Mouse (Mus musculus): ENCODE measurements around the gene Pck1. TPM values are rescaled to one million over a fixed set of nuclear protein-coding genes. Genes with fewer than 3 reads are reported as not detected.
A peak's percentile ranks its signal among the peaks of the same experiment; 100 is the strongest.

Pck1 gene
- total RNA-seq, 1 experiment from 2014 or later, result not detected

DNA sequence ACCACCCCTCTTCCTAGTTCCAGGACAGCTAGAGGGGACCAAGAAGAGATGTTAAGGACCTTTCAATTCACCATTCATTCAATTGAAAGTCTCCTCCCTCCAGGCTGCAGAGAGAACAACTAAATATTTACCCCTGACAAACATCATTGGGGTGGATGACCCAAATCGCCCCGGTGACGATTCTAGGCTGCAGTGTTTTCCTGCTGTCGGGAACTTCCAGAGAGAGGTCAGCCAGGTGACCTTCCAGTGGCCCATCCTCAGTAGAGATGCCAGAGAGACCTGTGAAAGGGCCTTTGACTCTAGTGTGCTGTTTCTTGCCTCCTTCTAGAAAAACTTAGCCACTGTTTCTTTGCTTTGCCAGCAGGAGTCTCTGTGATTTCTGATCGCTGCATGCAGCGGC, 6.1 kb upstream of the Pck1 start:
- no peak for ATAC-seq (replicated peaks; ENCODE audit: low read depth, poor library complexity, severe bottlenecking)

DNA sequence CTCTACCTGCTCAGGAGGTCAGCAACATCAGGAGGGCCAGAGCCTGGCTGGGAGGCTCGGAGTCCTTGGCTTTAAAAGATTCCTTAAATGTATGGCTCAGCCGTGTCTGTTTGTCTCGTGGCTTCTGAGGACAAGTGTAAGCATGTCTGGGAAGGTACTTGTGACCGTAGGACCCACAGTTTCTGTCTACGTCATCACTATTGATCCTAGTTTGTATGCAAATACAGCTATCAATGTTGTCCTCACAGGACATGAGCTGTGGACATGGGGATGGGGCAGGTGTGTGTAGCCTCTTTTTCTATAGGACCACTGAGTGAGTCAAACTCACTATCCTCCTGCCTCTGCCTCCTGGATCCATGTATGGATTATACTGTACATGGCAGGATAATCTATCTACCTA, 4.8 kb upstream of the Pck1 start:
- no peak for ATAC-seq (replicated peaks; ENCODE audit: low read depth, poor library complexity, severe bottlenecking)

DNA sequence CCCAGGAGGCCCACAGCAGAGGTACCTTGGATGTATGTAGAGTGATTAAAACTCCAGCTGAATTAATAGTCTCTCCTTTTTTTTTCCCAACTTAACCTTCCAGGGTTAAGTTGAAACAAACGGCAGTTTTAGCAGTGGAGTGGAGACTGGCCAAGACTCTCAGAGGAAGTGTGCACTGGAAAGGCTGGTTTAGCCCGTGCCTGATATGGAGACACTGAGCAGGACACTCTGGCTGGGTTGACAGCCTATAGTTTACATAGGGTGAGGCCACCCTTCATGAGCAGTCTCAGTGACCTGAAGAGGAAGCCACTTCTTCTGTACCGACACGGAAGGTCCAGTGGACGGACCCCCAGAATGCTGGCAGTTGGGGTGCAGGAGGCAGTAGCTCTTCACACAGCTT, 1.5 kb upstream of the Pck1 start:
- no peak for ATAC-seq (replicated peaks; ENCODE audit: low read depth, poor library complexity, severe bottlenecking)

DNA sequence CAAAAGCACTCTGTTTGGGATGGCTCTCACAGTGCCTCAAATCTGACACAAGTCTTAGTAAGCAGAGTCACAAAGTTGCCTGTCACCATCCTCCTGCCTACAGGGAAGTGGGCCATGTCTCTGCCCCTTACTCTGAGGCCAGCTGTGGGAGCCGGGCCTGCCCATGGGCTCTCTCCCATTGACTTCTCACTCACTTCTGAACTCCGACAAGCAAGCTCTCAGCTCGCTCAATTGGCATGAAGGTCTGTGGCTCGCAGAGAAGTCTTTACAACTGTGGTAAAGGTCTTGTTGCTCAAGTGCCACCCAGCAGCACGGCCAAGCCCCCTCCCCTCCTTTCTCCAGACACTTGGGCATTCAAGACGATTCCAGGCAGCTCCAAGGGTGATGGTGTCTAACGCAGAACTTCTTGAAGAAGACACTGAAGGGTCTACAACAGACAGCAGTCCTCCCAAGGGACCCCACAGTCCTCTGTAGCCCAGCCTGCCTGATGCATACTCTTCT, 1.0 kb upstream of the Pck1 start:
- no peak for ATAC-seq (replicated peaks; ENCODE audit: low read depth, poor library complexity, severe bottlenecking)

DNA sequence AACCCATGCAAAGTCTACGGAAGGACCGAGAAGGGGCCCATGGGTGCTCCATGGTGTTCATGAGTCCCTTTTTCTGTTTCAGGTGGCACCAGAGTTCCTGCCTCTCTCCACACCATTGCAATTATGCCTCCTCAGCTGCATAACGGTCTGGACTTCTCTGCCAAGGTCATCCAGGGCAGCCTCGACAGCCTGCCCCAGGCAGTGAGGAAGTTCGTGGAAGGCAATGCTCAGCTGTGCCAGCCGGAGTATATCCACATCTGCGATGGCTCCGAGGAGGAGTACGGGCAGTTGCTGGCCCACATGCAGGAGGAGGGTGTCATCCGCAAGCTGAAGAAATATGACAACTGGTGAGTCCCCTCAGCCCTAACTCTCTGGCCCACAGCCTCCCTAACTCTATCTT, 418 bp downstream of the Pck1 start:
- no peak for ATAC-seq (replicated peaks; ENCODE audit: low read depth, poor library complexity, severe bottlenecking)

DNA sequence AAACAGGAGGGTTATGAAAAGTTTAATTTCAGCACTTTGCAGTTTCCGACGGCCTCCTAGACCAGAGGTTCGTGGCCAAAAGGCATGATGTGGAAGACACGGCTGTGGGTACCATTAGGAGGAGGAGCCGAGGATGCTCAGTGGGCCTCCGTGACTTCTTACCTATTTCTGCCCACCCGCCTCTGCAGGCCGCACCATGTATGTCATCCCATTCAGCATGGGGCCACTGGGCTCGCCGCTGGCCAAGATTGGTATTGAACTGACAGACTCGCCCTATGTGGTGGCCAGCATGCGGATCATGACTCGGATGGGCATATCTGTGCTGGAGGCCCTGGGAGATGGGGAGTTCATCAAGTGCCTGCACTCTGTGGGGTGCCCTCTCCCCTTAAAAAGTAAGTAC, 1.7 kb downstream of the Pck1 start:
- ATAC-seq (replicated peaks; ENCODE audit: low read depth, poor library complexity, severe bottlenecking), result no peak

DNA sequence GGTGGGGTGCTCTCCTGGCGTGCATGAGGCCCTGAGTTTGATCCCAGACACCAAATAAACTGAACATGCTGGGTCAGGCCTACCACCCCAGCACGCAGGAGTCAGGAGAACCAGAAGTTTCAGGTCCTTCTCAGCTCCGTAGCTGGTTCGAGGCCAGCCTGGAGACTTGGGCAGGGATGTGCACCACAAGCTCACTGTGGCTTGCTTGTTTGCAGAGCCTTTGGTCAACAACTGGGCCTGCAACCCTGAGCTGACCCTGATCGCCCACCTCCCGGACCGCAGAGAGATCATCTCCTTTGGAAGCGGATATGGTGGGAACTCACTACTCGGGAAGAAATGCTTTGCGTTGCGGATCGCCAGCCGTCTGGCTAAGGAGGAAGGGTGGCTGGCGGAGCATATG, 2.1 kb downstream of the Pck1 start:
- ATAC-seq (replicated peaks; ENCODE audit: low read depth, poor library complexity, severe bottlenecking), result no peak

DNA sequence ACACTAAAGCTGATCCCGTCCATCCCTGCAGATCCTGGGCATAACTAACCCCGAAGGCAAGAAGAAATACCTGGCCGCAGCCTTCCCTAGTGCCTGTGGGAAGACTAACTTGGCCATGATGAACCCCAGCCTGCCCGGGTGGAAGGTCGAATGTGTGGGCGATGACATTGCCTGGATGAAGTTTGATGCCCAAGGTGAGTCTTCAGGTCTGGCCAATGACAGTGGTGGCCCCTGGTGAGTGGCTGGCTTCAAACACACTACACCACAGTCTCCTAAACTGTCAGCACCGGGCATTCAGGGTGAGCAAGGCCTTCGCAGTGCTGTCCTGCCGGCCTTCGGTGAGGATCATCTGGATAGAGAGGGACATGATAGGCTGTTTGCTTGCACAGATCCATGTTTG, 3.1 kb downstream of the Pck1 start:
- no peak for ATAC-seq (replicated peaks; ENCODE audit: low read depth, poor library complexity, severe bottlenecking)

DNA sequence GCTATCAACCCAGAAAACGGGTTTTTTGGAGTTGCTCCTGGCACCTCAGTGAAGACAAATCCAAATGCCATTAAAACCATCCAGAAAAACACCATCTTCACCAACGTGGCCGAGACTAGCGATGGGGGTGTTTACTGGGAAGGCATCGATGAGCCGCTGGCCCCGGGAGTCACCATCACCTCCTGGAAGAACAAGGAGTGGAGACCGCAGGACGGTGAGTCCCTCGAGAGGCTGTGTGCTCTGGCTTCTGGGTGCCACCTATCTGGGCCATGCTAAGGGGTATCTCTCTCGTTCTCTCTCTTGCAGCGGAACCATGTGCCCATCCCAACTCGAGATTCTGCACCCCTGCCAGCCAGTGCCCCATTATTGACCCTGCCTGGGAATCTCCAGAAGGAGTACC, 4.1 kb downstream of the Pck1 start:
- no peak for ATAC-seq (replicated peaks; ENCODE audit: low read depth, poor library complexity, severe bottlenecking)

DNA sequence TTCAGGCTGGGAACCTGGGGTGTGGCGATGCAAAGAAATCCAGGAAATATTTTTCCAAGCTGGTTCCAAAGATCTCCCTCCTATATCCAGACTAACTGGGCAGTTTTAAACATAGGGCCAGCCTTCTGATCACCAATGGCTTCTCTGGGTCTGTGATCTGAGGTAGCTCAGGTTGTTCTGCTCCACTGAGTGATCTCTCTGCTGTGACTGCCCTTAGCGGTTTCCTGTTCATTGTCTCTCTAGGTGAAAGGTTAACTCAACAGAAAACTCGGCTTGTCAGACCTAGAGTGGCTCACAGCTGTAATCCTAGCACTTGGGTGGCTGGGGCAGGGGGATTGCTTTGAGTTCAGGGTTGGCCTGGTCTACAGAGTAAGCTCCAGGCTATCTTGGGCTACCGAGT, 4.5 kb downstream of the Pck1 start:
- ATAC-seq (replicated peaks; ENCODE audit: low read depth, poor library complexity, severe bottlenecking), result no peak

DNA sequence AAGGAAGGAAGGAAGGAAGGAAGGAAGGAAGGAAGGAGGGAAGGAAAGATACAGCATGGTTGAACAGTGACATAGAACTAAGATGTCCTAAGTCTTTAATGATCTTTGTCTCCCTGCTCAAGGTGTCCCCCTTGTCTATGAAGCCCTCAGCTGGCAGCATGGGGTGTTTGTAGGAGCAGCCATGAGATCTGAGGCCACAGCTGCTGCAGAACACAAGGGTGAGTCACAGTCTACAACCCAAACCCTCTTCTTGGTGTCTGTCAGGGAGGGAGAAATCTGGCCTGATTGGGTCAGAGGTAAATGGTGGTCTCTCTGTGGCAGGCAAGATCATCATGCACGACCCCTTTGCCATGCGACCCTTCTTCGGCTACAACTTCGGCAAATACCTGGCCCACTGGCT, 5.0 kb downstream of the Pck1 start:
- no peak for ATAC-seq (replicated peaks; ENCODE audit: low read depth, poor library complexity, severe bottlenecking)

DNA sequence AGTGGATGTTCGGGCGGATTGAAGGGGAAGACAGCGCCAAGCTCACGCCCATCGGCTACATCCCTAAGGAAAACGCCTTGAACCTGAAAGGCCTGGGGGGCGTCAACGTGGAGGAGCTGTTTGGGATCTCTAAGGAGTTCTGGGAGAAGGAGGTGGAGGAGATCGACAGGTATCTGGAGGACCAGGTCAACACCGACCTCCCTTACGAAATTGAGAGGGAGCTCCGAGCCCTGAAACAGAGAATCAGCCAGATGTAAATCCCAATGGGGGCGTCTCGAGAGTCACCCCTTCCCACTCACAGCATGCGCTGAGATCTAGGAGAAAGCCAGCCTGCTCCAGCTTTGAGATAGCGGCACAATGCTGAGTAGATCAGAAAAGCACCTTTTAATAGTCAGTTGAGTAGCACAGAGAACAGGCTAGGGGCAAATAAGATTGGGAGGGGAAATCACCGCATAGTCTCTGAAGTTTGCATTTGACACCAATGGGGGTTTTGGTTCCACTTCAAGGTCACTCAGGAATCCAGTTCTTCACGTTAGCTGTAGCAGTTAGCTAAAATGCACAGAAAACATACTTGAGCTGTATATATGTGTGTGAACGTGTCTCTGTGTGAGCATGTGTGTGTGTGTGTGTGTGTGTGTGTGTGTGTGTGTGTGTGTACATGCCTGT, 5.7 kb downstream of the Pck1 start:
- no peak for ATAC-seq (replicated peaks; ENCODE audit: low read depth, poor library complexity, severe bottlenecking)

DNA sequence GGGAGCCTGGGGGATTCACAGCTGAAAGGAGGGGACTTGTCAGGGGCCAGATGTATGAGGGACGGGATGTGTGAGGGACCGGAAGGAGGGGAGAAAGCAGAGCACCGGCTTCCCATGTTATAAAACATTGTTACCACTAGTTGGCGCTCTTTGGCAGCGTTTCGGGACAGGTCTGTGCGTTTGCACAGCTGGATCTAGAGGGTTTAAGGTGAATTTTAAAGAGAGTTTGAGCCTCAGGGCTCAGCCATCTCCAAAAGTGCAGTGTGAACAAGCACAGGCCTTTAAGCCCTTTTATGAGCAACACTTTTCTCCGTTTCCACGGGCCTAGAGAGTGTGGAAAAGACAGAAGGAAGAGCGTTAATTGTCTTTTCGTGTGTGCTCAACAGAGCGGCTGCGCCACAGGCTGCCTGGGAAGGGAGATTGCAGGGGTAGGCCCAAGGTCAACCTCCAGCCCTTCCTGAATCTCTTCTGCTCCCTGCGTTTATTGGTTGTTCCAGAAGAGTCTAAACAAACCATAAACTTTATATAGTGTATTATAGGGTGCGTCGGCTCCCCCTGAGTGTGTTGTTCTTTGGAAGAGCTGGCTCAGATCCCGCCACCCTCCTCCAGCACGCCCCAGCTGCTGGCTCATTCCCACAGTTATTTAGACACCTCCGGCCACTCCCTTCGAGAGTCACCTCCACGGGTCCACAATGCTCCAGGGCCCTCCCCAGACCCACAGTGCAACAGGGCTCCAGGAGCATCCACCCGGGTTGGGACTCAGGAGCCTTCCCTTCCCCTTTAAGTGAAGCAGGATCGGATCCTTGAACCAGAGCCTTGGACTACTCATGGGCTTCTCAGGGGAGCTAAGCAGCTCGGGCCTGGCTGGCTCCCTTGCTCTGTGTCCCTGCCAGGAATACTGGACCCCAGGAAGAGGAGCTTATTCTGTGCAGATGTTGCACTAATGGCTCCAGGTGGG, 6.8 kb downstream of the Pck1 start:
- peak; percentile 97 for ATAC-seq (replicated peaks; ENCODE audit: low read depth, poor library complexity, severe bottlenecking)

DNA sequence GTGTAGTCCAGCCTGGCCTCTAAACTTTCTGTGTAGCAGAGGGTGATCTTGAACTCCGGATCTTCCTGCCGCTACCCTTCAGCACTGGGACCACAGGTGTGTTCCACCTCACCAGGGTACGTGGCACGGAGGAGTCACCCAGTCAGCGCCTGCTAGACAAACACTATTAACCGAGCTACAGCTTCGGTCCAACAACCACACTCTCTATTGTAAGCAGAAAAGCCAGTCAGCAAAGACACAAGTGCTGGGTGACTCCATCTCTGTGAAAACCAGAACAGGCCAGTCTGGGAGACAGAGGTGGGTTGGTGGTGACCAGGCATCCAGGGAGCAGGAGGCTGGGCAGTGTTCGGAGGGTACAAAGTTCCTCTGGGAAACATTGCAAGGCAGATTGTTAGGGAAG, 10.5 kb downstream of the Pck1 start:
- no peak for ATAC-seq (replicated peaks; ENCODE audit: low read depth, poor library complexity, severe bottlenecking)

DNA sequence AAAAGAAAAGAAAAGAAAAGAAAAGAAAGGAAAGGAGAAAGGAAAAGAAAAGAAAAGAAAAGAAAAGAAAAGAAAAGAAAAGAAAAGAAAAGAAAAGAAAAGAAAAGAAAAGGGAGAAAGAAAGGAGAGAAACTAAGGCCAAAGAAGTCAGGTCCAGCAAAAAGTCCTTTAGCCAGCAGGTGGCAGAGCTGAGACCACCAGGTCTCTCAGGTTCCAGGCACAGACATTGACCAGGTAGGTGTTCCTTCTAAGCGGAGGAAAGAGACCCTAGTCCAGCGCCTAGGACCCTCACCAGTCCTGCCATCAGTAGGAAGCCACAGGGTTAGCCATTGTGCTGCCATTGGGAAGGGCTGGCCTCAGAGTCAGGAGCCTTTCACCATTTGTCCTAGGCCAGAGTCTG, 11.5 kb downstream of the Pck1 start:
- ATAC-seq (replicated peaks; ENCODE audit: low read depth, poor library complexity, severe bottlenecking), result no peak

DNA sequence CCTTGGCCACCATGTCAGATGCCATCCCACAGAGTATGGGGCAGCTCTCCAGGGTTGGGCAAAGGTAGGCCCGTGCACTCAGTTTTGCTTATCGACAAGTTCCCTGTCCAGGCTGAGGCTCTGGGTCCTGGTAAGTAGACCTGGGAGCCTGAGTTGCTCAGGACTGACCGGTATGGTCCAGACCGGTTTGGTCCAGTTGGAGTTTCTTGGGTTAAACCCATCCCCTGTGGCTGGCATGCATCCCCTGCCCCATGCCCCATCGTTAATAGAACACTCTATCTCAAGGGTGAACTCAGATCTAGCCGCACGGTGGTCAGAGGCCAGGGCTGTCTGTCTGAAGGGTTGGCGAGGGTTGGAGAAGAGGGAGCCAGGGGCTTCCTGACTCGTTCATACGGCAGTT, 12.1 kb downstream of the Pck1 start:
- ATAC-seq (replicated peaks; ENCODE audit: low read depth, poor library complexity, severe bottlenecking), result no peak

DNA sequence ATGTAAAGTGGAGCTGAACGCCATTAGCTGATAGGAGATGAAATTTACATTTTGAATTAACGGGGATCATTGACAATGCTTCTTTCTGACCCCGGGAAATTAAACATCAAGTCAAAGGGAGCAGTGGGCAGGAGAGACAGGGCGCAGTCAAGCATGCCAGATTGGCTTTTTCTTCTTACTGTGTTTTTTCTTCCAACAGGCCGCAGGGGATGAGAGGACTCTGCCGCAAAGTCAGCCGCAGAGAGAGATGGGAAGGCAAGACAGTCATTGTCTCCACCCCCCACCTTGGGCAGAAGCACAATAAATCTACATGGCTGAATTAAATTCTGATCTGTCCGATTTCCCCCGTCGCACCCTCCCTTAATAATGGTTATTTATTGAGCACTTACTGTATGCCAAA, 12.5 kb downstream of the Pck1 start:
- ATAC-seq (replicated peaks; ENCODE audit: low read depth, poor library complexity, severe bottlenecking), result no peak

DNA sequence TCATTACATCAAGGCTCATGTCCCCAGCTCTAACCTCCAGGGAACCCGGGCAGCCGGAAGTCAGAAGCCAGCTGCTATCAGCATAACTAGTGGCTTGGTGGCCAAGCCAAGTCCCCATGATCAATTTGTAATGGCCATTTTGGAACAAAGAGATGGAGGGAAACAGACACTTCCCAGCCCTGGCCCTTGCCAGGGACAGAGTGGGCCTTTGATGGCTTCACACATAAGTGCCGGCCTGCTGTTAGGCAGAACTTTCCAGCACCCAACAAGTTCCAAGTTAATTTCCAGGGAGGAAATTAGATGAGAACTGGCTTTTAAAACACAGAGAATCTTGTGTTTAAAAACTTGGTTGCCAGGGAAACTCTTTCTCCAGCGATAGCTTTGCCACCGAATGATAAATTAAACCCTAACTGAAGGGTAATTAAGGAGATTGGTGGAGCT, 15.6 kb downstream of the Pck1 start:
- ATAC-seq (replicated peaks; ENCODE audit: low read depth, poor library complexity, severe bottlenecking), result no peak

DNA sequence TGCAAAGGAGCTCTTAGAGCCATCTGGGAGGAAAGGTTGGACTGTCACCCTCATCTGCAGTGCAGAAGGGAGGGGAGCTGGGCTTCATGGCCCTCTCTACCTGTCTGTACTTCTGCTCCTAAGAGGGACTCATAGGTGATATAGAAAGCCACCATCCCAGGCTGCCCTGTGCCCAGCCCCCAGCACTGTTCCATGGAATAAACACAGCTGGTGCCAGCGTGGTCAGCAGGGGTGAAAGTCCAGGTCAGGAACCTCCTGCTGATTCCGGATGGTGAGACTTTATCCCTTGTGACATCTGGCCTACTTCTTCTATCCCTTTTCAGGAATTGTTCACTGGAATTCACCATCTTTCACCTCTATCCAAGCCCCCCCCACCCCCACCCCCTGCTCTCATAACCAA, 17.2 kb downstream of the Pck1 start:
- ATAC-seq (replicated peaks; ENCODE audit: low read depth, poor library complexity, severe bottlenecking), result no peak

DNA sequence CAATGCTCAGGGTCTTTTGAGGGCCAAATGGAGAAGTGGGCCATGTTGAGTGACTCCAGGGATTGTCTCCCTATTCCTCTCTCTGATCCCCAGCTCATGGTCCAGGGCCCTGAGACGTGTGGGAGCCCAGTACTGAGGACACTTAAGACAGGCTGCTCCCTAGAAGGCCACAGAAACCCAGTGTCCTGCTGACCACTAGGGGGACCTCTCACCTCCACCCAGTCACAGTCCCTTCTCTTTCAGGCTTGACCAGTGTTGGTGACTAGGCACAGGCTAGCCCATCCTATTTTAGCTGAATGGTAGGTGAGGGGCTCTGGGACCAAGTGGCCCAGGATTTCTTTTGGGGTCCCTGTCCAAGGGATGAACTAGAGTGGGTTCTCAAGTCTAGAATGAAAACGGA, 17.9 kb downstream of the Pck1 start:
- ATAC-seq (replicated peaks; ENCODE audit: low read depth, poor library complexity, severe bottlenecking), result no peak

DNA sequence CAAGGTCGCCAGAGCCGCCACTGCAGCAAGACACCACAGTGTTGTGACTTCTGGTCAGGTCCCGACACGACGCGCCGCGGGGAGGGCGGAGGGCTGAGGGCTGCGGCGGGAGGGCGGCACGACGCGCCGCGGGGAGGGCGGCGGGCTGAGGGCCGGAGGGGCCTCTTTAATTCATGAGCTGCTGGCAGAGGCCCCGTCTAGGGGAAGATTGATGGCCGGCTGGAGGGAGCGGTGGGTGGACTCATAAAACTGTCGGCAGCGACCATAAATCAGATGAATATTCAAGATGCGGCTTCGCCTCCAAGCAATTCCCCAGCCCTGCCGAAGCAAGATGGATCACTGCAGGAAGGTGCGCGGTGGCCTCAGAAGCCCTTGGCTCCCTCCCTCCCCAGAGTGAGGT, 18.6 kb downstream of the Pck1 start:
- ATAC-seq (replicated peaks; ENCODE audit: low read depth, poor library complexity, severe bottlenecking), result peak; percentile 47

Data from common myeloid progenitor, adult 5-6 weeks (primary cell).